Mouse (Mus musculus) brain, embryonic 14.5 days (tissue): ENCODE data around the gene Med25.

Source experiments
- CTCF ChIP-seq: fragments of 200-500 bp; IDR thresholded peaks from 2 replicates; pipeline ENCODE4 v1.5.1; 2012; ENCODE audit warnings: inconsistent platforms, mild to moderate bottlenecking, moderate library complexity, borderline replicate concordance; ENCODE audit not compliant: insufficient read depth, insufficient read length; ENCODE audit errors: extremely low read depth
- POLR2A ChIP-seq: fragments of 200-500 bp; IDR thresholded peaks from 2 replicates; pipeline ENCODE4 v1.6.1; 2012; ENCODE audit warnings: mild to moderate bottlenecking, inconsistent platforms, borderline replicate concordance; ENCODE audit not compliant: poor library complexity, insufficient read depth, insufficient read length, severe bottlenecking; ENCODE audit errors: extremely low read depth

DNA sequence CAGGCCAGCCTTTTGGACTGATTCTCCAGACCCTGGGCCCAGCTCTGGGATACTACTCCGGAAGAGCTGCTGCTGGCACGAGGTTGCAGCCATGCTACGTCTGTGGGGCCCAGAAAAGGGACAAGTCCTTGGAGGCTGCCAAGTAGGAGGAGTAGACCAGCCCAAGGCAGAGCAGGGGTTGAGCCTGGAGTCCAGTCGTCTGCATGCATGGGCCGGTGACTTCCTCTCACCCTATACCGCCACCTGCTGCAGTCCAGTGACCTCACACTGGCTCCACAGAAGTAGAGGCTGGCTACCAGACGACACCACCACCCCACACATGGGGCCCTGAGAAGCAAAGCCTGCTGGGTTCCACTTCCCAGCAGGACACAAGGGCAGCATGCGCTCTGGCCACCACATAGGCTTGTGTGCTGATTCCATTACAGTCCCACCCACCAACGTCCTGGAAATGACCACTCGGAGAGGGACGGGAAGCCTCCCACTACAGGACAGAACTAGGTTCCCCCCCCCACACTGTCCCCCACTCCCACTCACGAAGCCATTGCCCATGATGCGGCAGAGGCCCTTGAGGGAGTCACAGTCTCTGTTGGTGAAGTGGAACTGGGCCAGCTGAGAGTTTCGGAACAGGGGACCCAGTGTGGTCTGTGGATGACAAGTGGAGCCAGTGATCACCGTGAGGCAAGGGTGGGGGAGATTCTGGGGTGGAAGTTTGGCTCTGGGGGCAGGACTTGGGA is 26.1 kb downstream of the Med25 start:
- TF ChIP-seq CTCF (no peak), POLR2A (no peak)
